Mouse (Mus musculus) lung, adult 2 months (tissue): ENCODE results near the gene Akt1.

ENCODE experiments used
- CTCF ChIP-seq: fragments of 200-500 bp; IDR thresholded peaks from 2 replicates; pipeline ENCODE4 v1.5.1; 2011; ENCODE audit warnings: mild to moderate bottlenecking, low read length, control low read depth; ENCODE audit not compliant: insufficient read depth
- POLR2A ChIP-seq: fragments of 200-500 bp; IDR thresholded peaks from 2 replicates; pipeline ENCODE4 v1.6.1; 2011; ENCODE audit warnings: low read depth, mild to moderate bottlenecking, control low read depth, low read length, borderline replicate concordance; ENCODE audit errors: extremely low read depth

GRCm38 (mm10) chr12:112639526-112639925 lies 35.2 kb downstream of the Akt1 start:
- TF ChIP-seq CTCF (no peak), POLR2A (no peak)
